Mouse (Mus musculus): ENCODE data around the gene Lce3e. TPM values are rescaled to one million over a fixed set of nuclear protein-coding genes. Genes with fewer than 3 reads are reported as not detected.

Gene Lce3e
- total RNA-seq (2022): not detected

- DNase-seq (ENCODE audit: low spot score in 2 of 2): no peak
Observed at GRCm38 (mm10) chr3:92966761-92967160, at the start of gene Lce3e. Gene Lce3e (plus strand): TSS chr3:92967061.

- peak in 1 of 2 experiments; percentile 9 for DNase-seq (ENCODE audit: low spot score in 2 of 2)
Observed at GRCm38 (mm10) chr3:92920364-92920763, 46.5 kb upstream of the Lce3e start.

GRCm38 (mm10) chr3:92926130-92926529, 40.7 kb upstream of the Lce3e start, which contains the start of gene Lce3a:
Gene Lce3a (minus strand): TSS chr3:92926230.
- DNase-seq (ENCODE audit: low spot score in 2 of 2): no peak

- DNase-seq (ENCODE audit: low spot score in 2 of 2): no peak
Observed at GRCm38 (mm10) chr3:92932679-92933078, 34.2 kb upstream of the Lce3e start, which contains the start of gene Lce3b. Gene Lce3b (plus strand): TSS chr3:92932979.

- no peak for DNase-seq (ENCODE audit: low spot score in 2 of 2)
Observed at GRCm38 (mm10) chr3:92944186-92944585, 22.7 kb upstream of the Lce3e start, which contains the start of gene Lce3c. Gene Lce3c (plus strand): TSS chr3:92944486.

- no peak for DNase-seq (ENCODE audit: low spot score in 2 of 2)
Observed at GRCm38 (mm10) chr3:92957090-92957489, 9.8 kb upstream of the Lce3e start, which contains the start of gene Lce3d. Gene Lce3d (plus strand): TSS chr3:92957390.

- DNase-seq (ENCODE audit: low spot score in 2 of 2): no peak
Observed at GRCm38 (mm10) chr3:92978484-92978883, 11.6 kb downstream of the Lce3e start.

GRCm38 (mm10) chr3:92991926-92992325, 25.1 kb downstream of the Lce3e start, which contains the start of gene Lce3f:
Gene Lce3f (plus strand): TSS chr3:92992226.
- DNase-seq (ENCODE audit: low spot score in 2 of 2): no peak

- peak; percentile 27 to 46 for DNase-seq (ENCODE audit: low spot score in 2 of 2)
Observed at GRCm38 (mm10) chr3:92998691-92999090, 31.8 kb downstream of the Lce3e start.

GRCm38 (mm10) chr3:93000621-93001020, 33.8 kb downstream of the Lce3e start:
- DNase-seq (ENCODE audit: low spot score in 2 of 2): no peak

- DNase-seq (ENCODE audit: low spot score in 2 of 2): no peak
Observed at GRCm38 (mm10) chr3:93002843-93003242, 36.0 kb downstream of the Lce3e start.

GRCm38 (mm10) chr3:93014378-93014801, 47.5 kb downstream of the Lce3e start:
- peak; percentile 30 to 55 for DNase-seq (ENCODE audit: low spot score in 2 of 2)

GRCm38 (mm10) chr3:93014871-93015270, 48.0 kb downstream of the Lce3e start:
- no peak for DNase-seq (ENCODE audit: low spot score in 2 of 2)

- DNase-seq (ENCODE audit: low spot score in 2 of 2): no peak
Observed at GRCm38 (mm10) chr3:93015460-93016104, 48.7 kb downstream of the Lce3e start, which contains the start of gene Crct1. Gene Crct1 (minus strand): TSS chr3:93015687.

Other genes with a start within 250 kb of the Lce3e start
- gene Lce1f, start 246.7 kb upstream of the Lce3e start, total RNA-seq (2022): not detected
- gene Gm38119, start 228.0 kb upstream of the Lce3e start, total RNA-seq (2022): not detected
- not detected for gene Lce1g, start 214.7 kb upstream of the Lce3e start, total RNA-seq (2022)
- gene Lce1h, start 202.0 kb upstream of the Lce3e start, total RNA-seq (2022): not detected
- gene Lce1i, start 188.2 kb upstream of the Lce3e start, total RNA-seq (2022): not detected
- not detected for gene Lce1j, start 176.5 kb upstream of the Lce3e start, total RNA-seq (2022)
- gene Lce1k, start 159.2 kb upstream of the Lce3e start, total RNA-seq (2022): not detected
- gene Kprp, start 139.8 kb upstream of the Lce3e start, total RNA-seq (2022): not detected
- gene Lce1l, start 115.8 kb upstream of the Lce3e start, total RNA-seq (2022): not detected
- gene 2310050C09Rik, start 96.8 kb upstream of the Lce3e start, total RNA-seq (2022): not detected
- gene Lce3a, start 40.8 kb upstream of the Lce3e start, total RNA-seq (2022): not detected
- not detected for gene Lce3b, start 34.1 kb upstream of the Lce3e start, total RNA-seq (2022)
- gene Lce3c, start 22.6 kb upstream of the Lce3e start, total RNA-seq (2022): not detected
- not detected for gene Lce3d, start 9.7 kb upstream of the Lce3e start, total RNA-seq (2022)
- gene Lce3f, start 25.2 kb downstream of the Lce3e start, total RNA-seq (2022): not detected
- gene Crct1, start 48.6 kb downstream of the Lce3e start, total RNA-seq (2022): under 1 TPM in 1 of 4 experiments, not detected in 3; 0.82 TPM
- gene Lce1m, start 52.0 kb downstream of the Lce3e start, total RNA-seq (2022): under 1 TPM in 1 of 4 experiments, not detected in 3; 0.46 TPM
- gene Gm4858, start 101.8 kb downstream of the Lce3e start, total RNA-seq (2022): not detected
- not detected for gene Crnn, start 177.7 kb downstream of the Lce3e start, total RNA-seq (2022)
- not detected for gene Flg2, start 230.2 kb downstream of the Lce3e start, total RNA-seq (2022)

All from left cerebral cortex, adult 8-10 months (tissue).